Mouse (Mus musculus) olfactory bulb, adult 2 months (tissue): ENCODE data around the gene Igfbp2.

ENCODE experiments used
- CTCF ChIP-seq: fragments of 200-500 bp; IDR thresholded peaks from 2 replicates; pipeline ENCODE4 v1.5.1; 2012; ENCODE audit warnings: low read depth, mild to moderate bottlenecking, low read length, moderate library complexity; ENCODE audit not compliant: insufficient read depth
- POLR2A ChIP-seq: fragments of 200-500 bp; IDR thresholded peaks from 2 replicates; pipeline ENCODE4 v1.6.1; 2012; ENCODE audit warnings: mild to moderate bottlenecking, low read depth, low read length, moderate library complexity; ENCODE audit not compliant: insufficient read depth

DNA sequence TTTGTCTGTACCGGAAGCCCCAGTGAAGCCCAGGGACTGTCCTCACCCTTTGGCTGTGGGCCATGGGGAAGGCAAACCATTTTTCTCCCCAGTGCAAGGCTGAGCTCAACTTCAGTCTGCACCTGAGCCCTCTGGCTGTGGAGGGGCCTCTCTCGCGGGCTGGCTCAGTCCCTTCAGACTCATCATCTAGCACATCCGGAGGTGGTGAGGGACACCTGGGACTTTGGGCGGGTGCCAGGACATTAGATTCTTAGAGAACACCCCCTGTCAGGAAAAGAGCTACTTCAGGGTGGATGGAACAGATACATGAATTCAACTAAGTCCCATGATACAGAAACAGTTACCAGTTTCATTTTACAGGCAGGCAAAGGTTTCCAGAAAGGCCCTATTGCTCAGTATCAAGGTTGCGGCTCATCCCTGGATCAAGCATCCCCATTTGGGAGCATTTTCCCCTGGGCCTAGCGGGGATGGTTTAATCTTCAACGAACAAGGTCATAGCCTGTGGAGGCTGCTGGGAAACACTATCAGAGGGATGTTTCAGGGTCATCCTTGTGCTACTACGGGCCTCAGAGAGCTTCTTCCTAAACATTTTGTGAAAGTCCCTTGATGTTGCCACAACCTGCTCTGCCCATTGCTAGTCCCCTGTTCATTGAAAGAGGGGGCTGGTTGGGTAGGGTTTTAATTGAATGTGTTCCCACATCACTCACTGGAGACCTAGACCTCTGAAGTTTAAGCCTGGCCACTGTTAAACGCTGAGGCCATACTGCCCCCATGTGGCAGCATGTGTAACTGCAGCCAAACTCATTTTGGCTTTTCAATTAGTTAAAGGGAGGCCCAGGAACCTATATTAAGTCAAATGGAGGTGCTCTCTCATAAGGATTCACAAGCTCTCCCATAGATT is 30.3 kb downstream of the Igfbp2 start:
- TF ChIP-seq POLR2A (no peak), CTCF (no peak)
